Mouse (Mus musculus) brain, adult 2 months (tissue): Measurements from ENCODE around the gene Nim1k.
"Not testable (repeated sequence)": the region's sequence is repeated elsewhere in the genome, so short reads cannot be mapped to it uniquely, and the experiment has no call there.

Source experiments
- DNase-seq: peaks from one replicate; pipeline ENCODE4 v3.0.0; 2011; ENCODE audit warnings: low read depth, low spot score

Gene Nim1k

DNA sequence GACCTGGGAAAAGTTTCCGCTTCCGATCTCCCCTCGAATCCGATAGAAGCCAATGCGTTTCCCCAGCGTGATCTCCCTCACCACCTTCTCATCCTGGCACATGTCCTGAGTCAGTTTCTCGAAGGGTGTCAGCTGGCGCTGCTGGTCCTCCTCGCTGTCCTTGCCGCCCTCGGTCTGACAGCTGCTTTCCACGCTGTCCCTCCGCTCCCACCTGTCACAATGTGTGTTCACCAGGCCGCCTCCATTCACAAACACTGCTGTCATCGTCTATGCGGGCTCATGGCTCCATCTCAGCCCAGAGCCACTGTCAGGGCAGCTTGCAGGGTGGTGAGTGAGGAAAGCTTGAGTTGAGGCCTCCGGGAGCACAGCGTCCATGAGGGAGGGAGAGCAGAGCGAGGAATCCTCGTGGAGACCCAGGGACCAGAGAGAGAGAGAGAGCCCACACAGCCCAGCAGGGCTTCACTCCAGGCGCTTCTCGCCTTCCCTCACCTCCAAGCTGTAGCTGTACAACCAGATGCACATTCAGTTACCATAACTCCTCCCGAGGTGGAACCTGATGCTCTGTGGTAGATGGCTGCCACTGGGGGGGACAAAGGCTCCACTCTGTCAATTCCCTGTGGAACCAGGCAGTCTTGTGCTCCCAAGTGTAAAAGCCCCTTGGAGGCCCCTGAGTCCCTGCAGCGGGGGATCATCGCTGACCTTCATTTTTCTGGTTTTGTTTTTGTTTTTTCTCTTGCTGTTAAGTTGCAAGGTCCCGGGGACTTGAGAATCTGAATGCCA lies 27.9 kb downstream of the Nim1k start:
- peak; percentile 78 for DNase-seq

GRCm38 (mm10) chr13:119724541-119724940 lies 31.1 kb downstream of the Nim1k start:
- DNase-seq = no peak

DNA sequence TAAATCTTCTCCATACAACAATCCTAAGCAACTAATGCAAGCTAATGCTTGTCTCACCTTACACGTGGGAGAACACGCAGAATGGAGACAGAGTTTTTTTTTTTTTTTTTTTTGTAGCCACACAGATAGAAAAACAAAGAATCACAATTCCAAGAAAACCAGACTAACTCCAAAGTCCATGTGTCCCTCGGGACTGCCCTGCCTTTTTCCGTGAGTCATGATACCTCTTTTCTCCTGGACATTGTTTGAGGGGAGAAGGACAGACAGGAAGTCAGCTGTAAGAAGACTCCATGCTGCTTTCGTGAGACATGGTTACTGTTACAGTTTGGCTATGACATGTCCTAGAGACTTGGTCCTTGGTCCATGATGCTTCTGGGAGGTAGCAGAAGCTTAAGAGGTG lies 32.3 kb downstream of the Nim1k start:
- DNase-seq = no peak

DNA sequence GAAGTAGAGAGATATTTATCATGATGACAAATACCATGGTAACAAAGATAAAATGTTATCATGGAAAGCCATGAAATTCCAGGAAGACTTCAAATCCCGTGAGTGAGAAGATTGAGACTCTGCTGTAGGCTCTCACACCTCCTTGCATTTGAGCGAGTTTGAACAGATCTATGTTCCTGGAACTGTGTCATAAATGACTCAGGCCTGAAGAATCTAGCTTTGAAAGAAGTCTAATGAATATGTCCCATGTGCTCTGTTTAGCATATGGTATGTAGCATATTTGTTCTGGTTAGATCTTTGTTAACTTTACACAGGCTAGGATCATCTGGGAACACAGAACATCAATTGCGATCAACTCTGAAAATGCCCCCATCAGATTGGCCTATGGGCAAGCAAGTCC lies 33.2 kb downstream of the Nim1k start:
- DNase-seq = peak; percentile 48

GRCm38 (mm10) chr13:119716105-119716504 lies 39.6 kb downstream of the Nim1k start:
- no peak for DNase-seq

- peak; percentile 57 for DNase-seq
These were observed 41.9 kb downstream of the Nim1k start for GRCm38 (mm10) chr13:119713821-119714220.

DNA sequence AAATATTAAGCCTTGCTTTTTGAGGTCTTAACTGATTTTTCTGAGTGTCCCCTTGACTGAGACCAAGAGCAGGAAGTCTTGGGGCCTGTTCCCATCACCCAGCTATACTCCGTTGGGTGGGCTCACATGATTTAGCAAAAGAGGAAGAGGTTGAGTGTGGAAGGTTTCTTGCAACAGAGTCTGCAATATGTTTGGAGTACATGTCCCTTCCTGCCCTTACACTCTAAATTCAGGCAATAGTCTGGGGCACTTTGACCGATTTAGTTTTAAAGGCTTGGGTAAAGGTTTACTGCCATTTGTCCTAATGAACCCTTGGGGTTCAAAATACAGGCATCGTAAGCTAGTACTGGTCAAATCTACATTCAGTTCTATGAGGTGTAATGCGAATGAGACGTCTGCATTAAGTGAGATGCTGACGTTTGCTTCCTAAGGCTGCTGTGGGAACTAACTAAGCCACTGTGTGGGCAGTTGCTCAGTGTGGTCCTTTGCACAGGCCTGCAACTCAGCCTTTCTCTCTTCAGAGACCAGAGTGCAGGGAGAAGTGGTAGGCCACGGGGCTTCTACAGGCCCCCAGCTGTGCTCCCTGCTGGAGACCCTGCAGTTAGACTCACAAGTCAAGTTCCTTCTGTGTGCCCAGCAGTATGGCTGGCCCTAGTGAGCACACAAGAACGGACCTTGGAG lies 42.4 kb downstream of the Nim1k start:
- DNase-seq = no peak

GRCm38 (mm10) chr13:119712463-119712862 lies 43.2 kb downstream of the Nim1k start:
- no peak for DNase-seq

- DNase-seq = no peak
These were observed 45.4 kb downstream of the Nim1k start for GRCm38 (mm10) chr13:119710268-119710610.

GRCm38 (mm10) chr13:119709388-119710267 lies 46.1 kb downstream of the Nim1k start:
- DNase-seq = peak; percentile 32

DNA sequence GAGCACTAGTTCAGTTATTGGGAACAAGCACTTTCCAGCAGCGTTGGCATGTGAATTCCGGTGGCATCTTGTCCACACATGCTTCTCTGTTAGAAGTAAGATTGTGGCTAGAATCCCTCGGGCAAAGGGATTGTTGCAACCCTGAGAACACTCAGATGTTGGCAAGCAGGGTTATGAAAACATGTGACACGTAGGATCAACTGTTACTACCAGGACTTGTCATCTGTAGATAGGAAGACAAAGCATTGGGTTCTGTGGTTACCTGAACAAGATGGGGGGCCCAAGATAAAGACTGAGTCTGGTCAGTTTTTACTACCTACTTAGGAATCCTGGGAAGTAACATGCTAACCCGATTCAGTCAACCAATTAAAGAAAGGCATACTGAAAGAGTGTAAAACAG lies 46.7 kb downstream of the Nim1k start:
- DNase-seq = no peak

GRCm38 (mm10) chr13:119707906-119708305 lies 47.8 kb downstream of the Nim1k start:
- no peak for DNase-seq

GRCm38 (mm10) chr13:119706953-119707352 lies 48.7 kb downstream of the Nim1k start:
- no peak for DNase-seq

- not testable (repeated sequence) for DNase-seq
These were observed 49.3 kb downstream of the Nim1k start for GRCm38 (mm10) chr13:119706278-119706880.

GRCm38 (mm10) chr13:119704280-119704679 lies 51.4 kb downstream of the Nim1k start:
- no peak for DNase-seq

- DNase-seq = no peak
These were observed 57.2 kb downstream of the Nim1k start for GRCm38 (mm10) chr13:119698436-119698835.

DNA sequence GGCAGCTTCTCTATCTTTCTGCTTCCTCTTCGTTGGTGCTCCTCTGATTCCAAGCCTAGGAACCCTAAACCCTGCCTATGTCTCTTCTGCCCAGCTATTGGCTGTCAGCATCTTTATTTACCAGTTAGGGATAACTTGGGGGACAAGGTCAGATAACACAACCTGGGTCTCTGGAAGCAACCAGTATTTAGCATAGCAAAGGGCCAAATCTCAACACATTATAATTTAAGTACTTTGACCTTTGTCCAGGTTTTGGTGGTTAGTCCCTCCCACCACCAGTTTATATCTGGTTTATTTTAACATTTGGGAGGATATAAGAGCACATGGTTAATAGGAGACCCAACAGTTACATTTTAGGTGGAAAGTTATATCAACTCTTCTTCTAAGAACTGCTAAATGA lies 59.2 kb downstream of the Nim1k start:
- DNase-seq = no peak

GRCm38 (mm10) chr13:119695676-119696075 lies 60.0 kb downstream of the Nim1k start:
- no peak for DNase-seq

- not testable (repeated sequence) for DNase-seq
These were observed 63.7 kb downstream of the Nim1k start for GRCm38 (mm10) chr13:119691958-119692357.

DNA sequence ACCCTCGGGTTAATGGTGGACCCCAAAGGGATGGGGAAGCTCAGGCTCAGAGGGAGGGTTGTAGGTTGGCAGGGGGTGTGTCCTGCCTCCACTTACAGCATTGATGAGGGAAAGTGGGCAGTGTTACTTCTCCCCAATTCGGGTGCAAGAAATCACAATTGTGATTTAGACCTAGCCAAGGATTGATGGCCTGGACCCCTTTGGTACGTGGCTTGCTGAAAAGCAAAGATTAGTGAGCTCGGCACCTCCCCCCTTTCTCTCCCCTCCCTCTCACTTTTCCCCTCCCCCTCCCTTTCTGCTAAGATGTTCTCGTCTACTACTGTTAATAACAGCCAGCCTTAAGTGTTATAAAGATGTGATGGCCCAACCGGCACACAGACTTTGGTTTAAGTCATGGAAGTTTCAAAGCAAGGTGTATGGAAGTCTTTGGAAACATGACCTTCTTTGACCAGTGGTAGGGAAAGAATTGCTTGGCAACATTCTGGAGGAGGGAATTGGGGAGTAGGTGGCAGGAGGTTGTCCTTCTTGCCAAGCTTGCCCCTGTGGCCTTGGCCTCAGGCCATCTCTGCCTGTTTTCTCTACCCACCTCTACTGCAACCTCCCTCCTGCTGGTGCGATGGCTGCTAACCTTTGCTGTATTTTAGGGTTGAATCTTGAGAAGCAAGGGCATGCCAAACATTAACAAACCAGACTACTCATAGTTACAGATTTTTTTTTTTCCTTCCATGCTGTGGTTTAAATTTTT lies 64.6 kb downstream of the Nim1k start:
- peak; percentile 26 for DNase-seq
